Mouse (Mus musculus): Measurements from ENCODE around the gene Aldh4a1. TPM values are rescaled to one million over a fixed set of nuclear protein-coding genes. Genes with fewer than 3 reads are reported as not detected.

Gene Aldh4a1
- total and polyA plus RNA-seq, 2 experiments from 2014 or later: 25.7 to 29.1 TPM

GRCm38 (mm10) chr4:139597286-139598284, 25.1 kb upstream of the Aldh4a1 start:
- H3K27ac ChIP-seq (ENCODE audit: low read depth, low read length): no peak overlapping the region
- H3K27me3 ChIP-seq (ENCODE audit: insufficient read depth, low read length): no peaks in the 10 kb centered on the region
- TF ChIP-seq CTCF (IDR thresholded peaks at IDR 0.05; ENCODE audit: low read depth): no peak
- no peaks in the 10 kb centered on the region for H3K9me3 ChIP-seq (ENCODE audit: low read length)
- no peak for ATAC-seq
- no peak for DNase-seq
- H3K36me3 ChIP-seq (ENCODE audit: insufficient read depth): no peaks in the 10 kb centered on the region
- H3K4me2 ChIP-seq (ENCODE audit: low read depth): no peak overlapping the region
- H3K4me1 ChIP-seq (ENCODE audit: insufficient read depth): peaks cover 9% of the 10 kb centered on the region; the same call in 1 of the 2 replicates
- no peak overlapping the region for H3K4me3 ChIP-seq (ENCODE audit: low read depth, low read length)
- H3K9ac ChIP-seq: no peak overlapping the region
- 64% methylated on average over 20 of the region's 20 CpGs for whole genome bisulfite sequencing

- Histone ChIP-seq H3K9me3 (ENCODE audit: low read length) (no peaks in the 10 kb centered on the region), H3K27ac (ENCODE audit: low read depth, low read length) (peak overlapping the region; percentile 31; the same call in 1 of the 2 replicates), H3K4me3 (ENCODE audit: low read depth, low read length) (no peak overlapping the region), H3K9ac (no peak overlapping the region), H3K4me1 (ENCODE audit: insufficient read depth) (peaks cover 9% of the 10 kb centered on the region; the same call in 1 of the 2 replicates), H3K36me3 (ENCODE audit: insufficient read depth) (no peaks in the 10 kb centered on the region), H3K27me3 (ENCODE audit: insufficient read depth, low read length) (no peaks in the 10 kb centered on the region), H3K4me2 (ENCODE audit: low read depth) (0 out of 2 replicates have a peak overlapping the region, but pooled peaks have one; percentile 30)
- no peak for TF ChIP-seq CTCF (IDR thresholded peaks at IDR 0.05; ENCODE audit: low read depth)
- 31% methylated on average over 13 of the region's 13 CpGs for WGBS
- ATAC-seq: no peak
- no peak for DNase-seq
Observed at GRCm38 (mm10) chr4:139598356-139598755, 24.3 kb upstream of the Aldh4a1 start.

GRCm38 (mm10) chr4:139598950-139599518, 23.6 kb upstream of the Aldh4a1 start:
- peaks cover 9% of the 10 kb centered on the region; the same call in 1 of the 2 replicates for H3K4me1 ChIP-seq (ENCODE audit: insufficient read depth)
- H3K4me2 ChIP-seq (ENCODE audit: low read depth): peak overlapping the region; percentile 30
- TF ChIP-seq CTCF (IDR thresholded peaks at IDR 0.05; ENCODE audit: low read depth): no peak
- ATAC-seq (peak; percentile 62), DNase-seq (peak; percentile 61)
- 0 out of 2 replicates have a peak overlapping the region, but pooled peaks have one; percentile 2 for H3K4me3 ChIP-seq (ENCODE audit: low read depth, low read length)
- no peaks in the 10 kb centered on the region for H3K27me3 ChIP-seq (ENCODE audit: insufficient read depth, low read length)
- peak overlapping the region; percentile 31; the same call in 1 of the 2 replicates for H3K27ac ChIP-seq (ENCODE audit: low read depth, low read length)
- H3K9ac ChIP-seq: 0 out of 2 replicates have a peak overlapping the region, but pooled peaks have one; percentile 10
- no peaks in the 10 kb centered on the region for H3K36me3 ChIP-seq (ENCODE audit: insufficient read depth)
- WGBS: 4% methylated on average over 12 of the region's 12 CpGs
- H3K9me3 ChIP-seq (ENCODE audit: low read length): no peaks in the 10 kb centered on the region

GRCm38 (mm10) chr4:139601519-139602356, 20.9 kb upstream of the Aldh4a1 start:
- peaks cover 8% of the 10 kb centered on the region; the same call in 1 of the 2 replicates for H3K36me3 ChIP-seq (ENCODE audit: insufficient read depth)
- DNase-seq (no peak), ATAC-seq (no peak)
- H3K9me3 ChIP-seq (ENCODE audit: low read length): no peaks in the 10 kb centered on the region
- peaks cover 2% of the 10 kb centered on the region; the same call in 1 of the 2 replicates for H3K4me1 ChIP-seq (ENCODE audit: insufficient read depth)
- TF ChIP-seq CTCF (IDR thresholded peaks at IDR 0.05; ENCODE audit: low read depth): no peak
- no peak overlapping the region for H3K9ac ChIP-seq
- WGBS: 79% methylated on average over 7 of the region's 7 CpGs
- no peaks in the 10 kb centered on the region for H3K27me3 ChIP-seq (ENCODE audit: insufficient read depth, low read length)
- no peak overlapping the region for H3K4me2 ChIP-seq (ENCODE audit: low read depth)
- H3K27ac ChIP-seq (ENCODE audit: low read depth, low read length): no peak overlapping the region
- H3K4me3 ChIP-seq (ENCODE audit: low read depth, low read length): no peak overlapping the region

- 55% methylated on average over 14 of the region's 14 CpGs for WGBS
- Histone ChIP-seq H3K27me3 (ENCODE audit: insufficient read depth, low read length) (no peaks in the 10 kb centered on the region), H3K4me1 (ENCODE audit: insufficient read depth) (no peaks in the 10 kb centered on the region; the same call in 1 of the 2 replicates), H3K36me3 (ENCODE audit: insufficient read depth) (peaks cover 13% of the 10 kb centered on the region; the same call in 1 of the 2 replicates), H3K9ac (no peak within 1 kb of the TSS), H3K9me3 (ENCODE audit: low read length) (no peaks in the 10 kb centered on the region), H3K4me3 (ENCODE audit: low read depth, low read length) (no peak within 1 kb of the TSS), H3K4me2 (ENCODE audit: low read depth) (no peak within 1 kb of the TSS), H3K27ac (ENCODE audit: low read depth, low read length) (no peak within 1 kb of the TSS)
- peak; percentile 82 for TF ChIP-seq CTCF (IDR thresholded peaks at IDR 0.05; ENCODE audit: low read depth)
- no peak for ATAC-seq
- peak; percentile 39 for DNase-seq
Observed at GRCm38 (mm10) chr4:139602357-139603244, 20.1 kb upstream of the Aldh4a1 start, which contains the start of gene Gm21969. TSS of gene Gm21969 (plus strand) at chr4:139603186.
